Mouse (Mus musculus): Measurements from ENCODE around the gene Exo1. TPM values are rescaled to one million over a fixed set of nuclear protein-coding genes. Genes with fewer than 3 reads are reported as not detected.

Exo1 gene
- total and polyA plus RNA-seq, 3 experiments, result 74.2 to 1,192 (median 82.9) TPM

GRCm38 (mm10) chr1:175946718-175947315 lies 66.4 kb downstream of the Exo1 start:
- TF ChIP-seq GABPA (IDR thresholded peaks at IDR 0.05; ENCODE audit: low read depth, low read length) (no peak), RCOR1 (IDR thresholded peaks at IDR 0.05; ENCODE audit: low read depth, low read length) (no peak), MAZ (IDR thresholded peaks at IDR 0.05; ENCODE audit: low read depth, low read length) (no peak), E2F4 (IDR thresholded peaks at IDR 0.05; ENCODE audit: borderline replicate concordance, low read depth, low read length) (no peak), MYC (IDR thresholded peaks at IDR 0.05; ENCODE audit: low read depth, low read length) (no peak), GATA1 (IDR thresholded peaks at IDR 0.05; ENCODE audit: low read depth, low read length) (no peak), TAL1 (IDR thresholded peaks at IDR 0.05; ENCODE audit: low read length) (no peak), ELF1 (IDR thresholded peaks at IDR 0.05; ENCODE audit: low read depth, low read length) (no peak), POLR2AphosphoS2 (IDR thresholded peaks at IDR 0.05; ENCODE audit: low read length) (no peak), CHD2 (IDR thresholded peaks at IDR 0.05; ENCODE audit: low read length) (no peak), CTCF (IDR thresholded peaks at IDR 0.05 in 2 of 3, conservative IDR thresholded peaks at IDR 0.05 in 1 of 3; ENCODE audit: control insufficient read depth in 1 of 3, insufficient read depth in 1 of 3, low read depth in 2 of 3, low read length in 3 of 3, poor library complexity in 1 of 3, severe bottlenecking in 1 of 3) (no peak), EP300 (IDR thresholded peaks at IDR 0.05; ENCODE audit: low read depth in 1 of 2, low read length in 2 of 2) (no peak), MEF2A (IDR thresholded peaks at IDR 0.05; ENCODE audit: extremely low read depth, insufficient replicate concordance, low read depth, low read length, poor library complexity, severe bottlenecking) (no peak), POLR2AphosphoS5 (IDR thresholded peaks at IDR 0.05; ENCODE audit: borderline replicate concordance, low read depth, low read length) (no peak), ZC3H11A (IDR thresholded peaks at IDR 0.05; ENCODE audit: low read depth, low read length) (no peak), ZNF384 (IDR thresholded peaks at IDR 0.05; ENCODE audit: low read depth, low read length) (no peak), RAD21 (IDR thresholded peaks at IDR 0.05; ENCODE audit: low read depth, low read length) (no peak), UBTF (IDR thresholded peaks at IDR 0.05; ENCODE audit: borderline replicate concordance, insufficient read depth, low read depth, low read length) (no peak), MYB (IDR thresholded peaks at IDR 0.05; ENCODE audit: low read depth, low read length) (no peak), KAT2A (conservative IDR thresholded peaks at IDR 0.05; ENCODE audit: low read depth, low read length) (no peak)
- no peak for DNase-seq (ENCODE audit: low read depth, low spot score)
- Histone ChIP-seq H3K4me3 (ENCODE audit: control insufficient read depth in 1 of 2, insufficient read depth in 1 of 2, low read depth in 2 of 2, low read length in 2 of 2) (no peak overlapping the region), H3K9me3 (replicated peaks; ENCODE audit: insufficient read depth, low read length) (no peaks in the 10 kb centered on the region), H3K27me3 (ENCODE audit: control insufficient read depth in 1 of 2, insufficient read depth in 2 of 2, low read length in 2 of 2) (peaks cover 0 to 2% of the 10 kb centered on the region in 2 experiments; a peak in 1 of 4 replicates), H3K4me1 (ENCODE audit: control insufficient read depth in 1 of 2, insufficient read depth in 2 of 2, low read length in 2 of 2) (peaks cover 0 to 9% of the 10 kb centered on the region in 2 experiments; a peak in 1 of 4 replicates), H3K79me2 (ENCODE audit: control insufficient read depth, insufficient read depth, low read length, poor library complexity) (no peaks in the 10 kb centered on the region), H3K36me3 (ENCODE audit: control insufficient read depth in 1 of 2, insufficient read depth in 2 of 2, low read length in 2 of 2) (peaks cover 0 to 4% of the 10 kb centered on the region in 2 experiments; a peak in 2 of 4 replicates), H3K27ac (ENCODE audit: control insufficient read depth, low read depth, low read length) (no peak overlapping the region), H3K9ac (ENCODE audit: control insufficient read depth, low read depth, low read length, poor library complexity, severe bottlenecking) (no peak overlapping the region)

GRCm38 (mm10) chr1:175950421-175950820 lies 70.0 kb downstream of the Exo1 start:
- TF ChIP-seq BHLHE40 (IDR thresholded peaks at IDR 0.05; ENCODE audit: borderline replicate concordance, low read depth, low read length) (no peak), SIN3A (IDR thresholded peaks at IDR 0.05; ENCODE audit: low read length) (no peak), EP300 (IDR thresholded peaks at IDR 0.05; ENCODE audit: low read depth in 1 of 2, low read length in 2 of 2) (no peak), NRF1 (IDR thresholded peaks at IDR 0.05; ENCODE audit: insufficient read depth, low read depth, low read length, poor library complexity, severe bottlenecking) (no peak), ELF1 (IDR thresholded peaks at IDR 0.05; ENCODE audit: low read depth, low read length) (no peak), MYC (IDR thresholded peaks at IDR 0.05; ENCODE audit: low read depth, low read length) (no peak), CHD2 (IDR thresholded peaks at IDR 0.05; ENCODE audit: low read length) (no peak), GATA1 (IDR thresholded peaks at IDR 0.05; ENCODE audit: low read depth, low read length) (no peak), MAFK (IDR thresholded peaks at IDR 0.05; ENCODE audit: borderline replicate concordance, low read depth, low read length) (no peak), CHD1 (IDR thresholded peaks at IDR 0.05; ENCODE audit: low read depth, low read length) (no peak), TBP (IDR thresholded peaks at IDR 0.05; ENCODE audit: low read depth, low read length) (no peak), ZKSCAN1 (IDR thresholded peaks at IDR 0.05; ENCODE audit: low read depth, low read length) (no peak), E2F4 (IDR thresholded peaks at IDR 0.05; ENCODE audit: borderline replicate concordance, low read depth, low read length) (no peak), TAL1 (IDR thresholded peaks at IDR 0.05; ENCODE audit: low read length) (no peak), USF1 (IDR thresholded peaks at IDR 0.05; ENCODE audit: low read depth, low read length) (no peak), RAD21 (IDR thresholded peaks at IDR 0.05; ENCODE audit: low read depth, low read length) (no peak)
- no peaks in the 10 kb centered on the region for H3K36me3 ChIP-seq (ENCODE audit: control insufficient read depth in 1 of 2, insufficient read depth in 2 of 2, low read length in 2 of 2)
- H3K9ac ChIP-seq (ENCODE audit: control insufficient read depth, low read depth, low read length, poor library complexity, severe bottlenecking), result no peak overlapping the region
- H3K4me1 ChIP-seq (ENCODE audit: control insufficient read depth in 1 of 2, insufficient read depth in 2 of 2, low read length in 2 of 2), result no peaks in the 10 kb centered on the region
- H3K4me3 ChIP-seq (ENCODE audit: control insufficient read depth in 1 of 2, insufficient read depth in 1 of 2, low read depth in 2 of 2, low read length in 2 of 2), result no peak overlapping the region
- peaks cover 0 to 2% of the 10 kb centered on the region in 2 experiments; a peak in 1 of 4 replicates for H3K27me3 ChIP-seq (ENCODE audit: control insufficient read depth in 1 of 2, insufficient read depth in 2 of 2, low read length in 2 of 2)
- no peaks in the 10 kb centered on the region for H3K9me3 ChIP-seq (replicated peaks; ENCODE audit: insufficient read depth, low read length)
- no peak overlapping the region for H3K27ac ChIP-seq (ENCODE audit: control insufficient read depth, low read depth, low read length)
- H3K79me2 ChIP-seq (ENCODE audit: control insufficient read depth, insufficient read depth, low read length, poor library complexity), result no peaks in the 10 kb centered on the region
- no peak for DNase-seq (ENCODE audit: low read depth, low spot score)
